Mouse (Mus musculus): Measurements from ENCODE around the gene Aste1.

- TF ChIP-seq MAFK (IDR thresholded peaks at IDR 0.05; ENCODE audit: insufficient read depth, low read depth, low read length) = no peak
- TF ChIP-seq ZNF384 (IDR thresholded peaks at IDR 0.05; ENCODE audit: low read depth, low read length) = no peak
Observed at GRCm38 (mm10) chr9:105362181-105362580, 33.0 kb upstream of the Aste1 start.
